Mouse (Mus musculus): ENCODE results near the gene En2. TPM values are rescaled to one million over a fixed set of nuclear protein-coding genes. Genes with fewer than 3 reads are reported as not detected.

Gene En2
- polyA plus RNA-seq, 1 experiment = 0.09 TPM

GRCm38 (mm10) chr5:28169166-28169801 lies 3.8 kb downstream of the En2 start:
- peaks cover 15% of the 10 kb centered on the region for H3K27me3 ChIP-seq (replicated peaks; ENCODE audit: control insufficient read depth, insufficient read depth, low read length)
- H3K4me3 ChIP-seq (ENCODE audit: insufficient read depth, low read depth, low read length) = no peak overlapping the region
- TF ChIP-seq CTCF (conservative IDR thresholded peaks at IDR 0.05; ENCODE audit: insufficient read depth, insufficient read length, low read depth, low read length) (no peak), POLR2A (IDR thresholded peaks at IDR 0.05; ENCODE audit: low read depth, low read length) (no peak)
- no peaks in the 10 kb centered on the region for H3K36me3 ChIP-seq (ENCODE audit: control insufficient read depth, insufficient read depth, low read length)
- no peaks in the 10 kb centered on the region for H3K4me1 ChIP-seq (ENCODE audit: control insufficient read depth, insufficient read depth, low read length)
- 8% methylated on average over 5 of the region's 5 CpGs for WGBS
- DNase-seq = no peak
- no peak overlapping the region for H3K27ac ChIP-seq (ENCODE audit: insufficient read depth, low read depth, low read length)

- no peak for DNase-seq
- TF ChIP-seq CTCF (conservative IDR thresholded peaks at IDR 0.05; ENCODE audit: insufficient read depth, insufficient read length, low read depth, low read length) (no peak), POLR2A (IDR thresholded peaks at IDR 0.05; ENCODE audit: low read depth, low read length) (no peak)
- Histone ChIP-seq H3K27ac (ENCODE audit: insufficient read depth, low read depth, low read length) (no peak overlapping the region), H3K36me3 (ENCODE audit: control insufficient read depth, insufficient read depth, low read length) (no peaks in the 10 kb centered on the region), H3K4me1 (ENCODE audit: control insufficient read depth, insufficient read depth, low read length) (no peaks in the 10 kb centered on the region), H3K4me3 (ENCODE audit: insufficient read depth, low read depth, low read length) (no peak overlapping the region), H3K27me3 (replicated peaks; ENCODE audit: control insufficient read depth, insufficient read depth, low read length) (peaks cover 15% of the 10 kb centered on the region)
- 25% methylated on average over 17 of the region's 17 CpGs for WGBS
Measured at GRCm38 (mm10) chr5:28170081-28170480, 4.6 kb downstream of the En2 start.

DNA sequence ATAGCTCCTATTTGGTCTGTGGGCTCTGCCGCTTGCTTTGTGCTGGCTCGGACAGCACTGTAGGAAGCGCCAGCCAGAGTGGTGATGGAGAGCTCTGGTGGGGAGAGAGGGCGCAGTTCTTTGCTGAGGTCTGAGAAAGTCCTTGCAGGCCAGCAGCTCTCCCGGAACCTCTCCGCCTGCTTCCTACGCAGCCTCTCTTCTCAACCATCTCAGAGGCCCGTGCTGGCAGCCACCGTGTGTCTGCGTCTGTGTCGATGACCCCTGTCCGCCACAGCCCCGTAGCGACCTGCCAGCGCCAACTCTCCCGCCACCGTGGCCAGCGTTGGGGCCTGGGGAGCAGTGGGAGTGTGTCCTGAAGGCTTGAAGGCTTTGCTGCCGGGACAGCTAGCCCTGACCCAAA lies 5.4 kb downstream of the En2 start:
- no peaks in the 10 kb centered on the region for H3K4me1 ChIP-seq (ENCODE audit: control insufficient read depth, insufficient read depth, low read length)
- TF ChIP-seq POLR2A (IDR thresholded peaks at IDR 0.05; ENCODE audit: low read depth, low read length) (no peak), CTCF (conservative IDR thresholded peaks at IDR 0.05; ENCODE audit: insufficient read depth, insufficient read length, low read depth, low read length) (no peak)
- DNase-seq = no peak
- no peak overlapping the region for H3K4me3 ChIP-seq (ENCODE audit: insufficient read depth, low read depth, low read length)
- no peaks in the 10 kb centered on the region for H3K36me3 ChIP-seq (ENCODE audit: control insufficient read depth, insufficient read depth, low read length)
- WGBS = 7% methylated on average over 19 of the region's 19 CpGs
- H3K27ac ChIP-seq (ENCODE audit: insufficient read depth, low read depth, low read length) = no peak overlapping the region
- peaks cover 8% of the 10 kb centered on the region; the same call in 1 of the 2 replicates for H3K27me3 ChIP-seq (replicated peaks; ENCODE audit: control insufficient read depth, insufficient read depth, low read length)

DNA sequence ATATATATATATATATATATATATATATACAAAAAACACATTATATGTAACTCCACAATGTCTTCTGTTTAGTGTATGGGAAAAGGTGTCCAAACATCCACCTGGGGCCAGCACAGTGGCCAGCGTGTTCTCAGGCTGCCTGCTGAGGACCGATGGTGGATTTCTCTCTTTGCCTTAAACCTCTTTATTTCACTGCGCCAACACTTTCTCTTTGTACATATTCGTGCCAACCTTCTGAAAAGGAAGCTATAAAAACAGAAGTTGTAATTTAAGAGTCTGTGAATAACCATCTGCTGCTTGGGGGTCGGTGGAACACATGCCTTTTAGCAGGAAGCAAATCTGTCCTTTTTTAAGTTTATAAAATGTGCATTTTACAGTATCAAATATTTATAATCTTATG lies 6.2 kb downstream of the En2 start:
- Histone ChIP-seq H3K27ac (ENCODE audit: insufficient read depth, low read depth, low read length) (no peak overlapping the region), H3K4me1 (ENCODE audit: control insufficient read depth, insufficient read depth, low read length) (no peaks in the 10 kb centered on the region), H3K4me3 (ENCODE audit: insufficient read depth, low read depth, low read length) (no peak overlapping the region), H3K36me3 (ENCODE audit: control insufficient read depth, insufficient read depth, low read length) (no peaks in the 10 kb centered on the region), H3K27me3 (replicated peaks; ENCODE audit: control insufficient read depth, insufficient read depth, low read length) (peaks cover 7% of the 10 kb centered on the region)
- 26% methylated on average over 5 of the region's 5 CpGs for WGBS
- TF ChIP-seq POLR2A (IDR thresholded peaks at IDR 0.05; ENCODE audit: low read depth, low read length) (no peak), CTCF (conservative IDR thresholded peaks at IDR 0.05; ENCODE audit: insufficient read depth, insufficient read length, low read depth, low read length) (no peak)
- no peak for DNase-seq

- WGBS = 27% methylated on average over 8 of the region's 8 CpGs
- H3K4me3 ChIP-seq (ENCODE audit: insufficient read depth, low read depth, low read length) = no peak overlapping the region
- TF ChIP-seq CTCF (conservative IDR thresholded peaks at IDR 0.05; ENCODE audit: insufficient read depth, insufficient read length, low read depth, low read length) (no peak), POLR2A (IDR thresholded peaks at IDR 0.05; ENCODE audit: low read depth, low read length) (no peak)
- no peaks in the 10 kb centered on the region for H3K4me1 ChIP-seq (ENCODE audit: control insufficient read depth, insufficient read depth, low read length)
- no peaks in the 10 kb centered on the region for H3K36me3 ChIP-seq (ENCODE audit: control insufficient read depth, insufficient read depth, low read length)
- no peak for DNase-seq
- no peak overlapping the region for H3K27ac ChIP-seq (ENCODE audit: insufficient read depth, low read depth, low read length)
- H3K27me3 ChIP-seq (replicated peaks; ENCODE audit: control insufficient read depth, insufficient read depth, low read length) = peaks cover 7% of the 10 kb centered on the region
Measured at GRCm38 (mm10) chr5:28172261-28172920, 6.9 kb downstream of the En2 start.

DNA sequence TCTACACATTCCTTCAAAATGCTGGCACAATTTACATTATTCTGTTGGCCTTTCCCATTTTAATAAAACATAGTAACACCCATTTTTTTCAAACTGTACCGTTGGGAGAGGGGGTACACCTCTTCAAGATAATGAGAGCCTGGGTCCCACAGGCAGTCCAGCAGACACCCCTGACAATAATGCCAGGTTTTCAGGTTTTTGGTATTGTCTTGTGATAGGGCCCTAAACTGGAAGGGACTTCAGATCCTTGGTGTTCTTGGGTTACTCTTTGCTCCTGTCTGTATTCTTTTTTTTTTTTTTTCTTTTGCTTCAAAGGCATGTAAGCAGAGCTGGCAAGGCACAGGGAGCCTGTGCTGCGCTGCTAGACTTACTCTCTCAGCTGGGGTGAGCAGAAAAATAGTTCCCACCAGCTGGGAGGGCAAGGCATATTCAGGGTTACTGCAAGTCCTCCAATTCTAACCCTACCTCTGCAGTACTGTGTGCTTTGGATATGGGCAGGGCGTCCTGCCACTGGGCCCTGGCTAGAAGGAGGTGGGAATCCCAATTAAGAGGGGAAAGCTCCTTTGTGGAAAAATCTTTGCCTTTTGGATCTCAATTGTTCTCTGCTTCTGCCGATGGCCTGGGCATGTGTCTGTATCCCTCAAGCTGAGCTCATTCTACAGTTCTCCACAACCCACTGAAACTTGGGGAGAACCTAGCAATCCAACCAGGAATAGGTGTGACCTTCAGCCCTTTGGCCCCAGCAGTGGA lies 7.6 kb downstream of the En2 start:
- no peak for TF ChIP-seq POLR2A (IDR thresholded peaks at IDR 0.05; ENCODE audit: low read depth, low read length)
- no peak for TF ChIP-seq CTCF (conservative IDR thresholded peaks at IDR 0.05; ENCODE audit: insufficient read depth, insufficient read length, low read depth, low read length)
- Histone ChIP-seq H3K27ac (ENCODE audit: insufficient read depth, low read depth, low read length) (no peak overlapping the region), H3K27me3 (replicated peaks; ENCODE audit: control insufficient read depth, insufficient read depth, low read length) (peaks cover 7% of the 10 kb centered on the region), H3K36me3 (ENCODE audit: control insufficient read depth, insufficient read depth, low read length) (no peaks in the 10 kb centered on the region), H3K4me1 (ENCODE audit: control insufficient read depth, insufficient read depth, low read length) (no peaks in the 10 kb centered on the region), H3K4me3 (ENCODE audit: insufficient read depth, low read depth, low read length) (no peak overlapping the region)
- WGBS = 21% methylated on average over 4 of the region's 4 CpGs
- DNase-seq = no peak

GRCm38 (mm10) chr5:28173674-28174073 lies 8.2 kb downstream of the En2 start:
- Histone ChIP-seq H3K27ac (ENCODE audit: insufficient read depth, low read depth, low read length) (no peak overlapping the region), H3K4me3 (ENCODE audit: insufficient read depth, low read depth, low read length) (no peak overlapping the region), H3K4me1 (ENCODE audit: control insufficient read depth, insufficient read depth, low read length) (no peaks in the 10 kb centered on the region), H3K27me3 (replicated peaks; ENCODE audit: control insufficient read depth, insufficient read depth, low read length) (peaks cover 6% of the 10 kb centered on the region), H3K36me3 (ENCODE audit: control insufficient read depth, insufficient read depth, low read length) (no peaks in the 10 kb centered on the region)
- DNase-seq = no peak
- whole genome bisulfite sequencing = 16% methylated on average over 1 of the region's 1 CpGs
- TF ChIP-seq POLR2A (IDR thresholded peaks at IDR 0.05; ENCODE audit: low read depth, low read length) (no peak), CTCF (conservative IDR thresholded peaks at IDR 0.05; ENCODE audit: insufficient read depth, insufficient read length, low read depth, low read length) (no peak)
